Mouse (Mus musculus) central nervous system, embryonic 11.5 days (tissue): ENCODE results near the gene Phgdh. TPM values are rescaled to one million over a fixed set of nuclear protein-coding genes. Genes with fewer than 3 reads are reported as not detected.

ENCODE experiments used
- polyA plus RNA-seq: library from polyadenylated mRNA; depleted of rRNA; stranded (reverse); fragments of >200 nt; gene quantifications from 2 replicates; pipeline ENCODE4 v1.2.3, GENCODE M21; 2012; rRNA removed

Gene Phgdh
- polyA plus RNA-seq: 195 and 372 TPM in 2 replicates

GRCm38 (mm10) chr3:98339706-98340109 lies at the start of gene Phgdh:
Phgdh (minus strand) TSS chr3:98339990.

GRCm38 (mm10) chr3:98382246-98382939 lies 42.6 kb upstream of the Phgdh start, which contains the start of gene Zfp697:
Zfp697 (plus strand) TSS chr3:98382461.

DNA sequence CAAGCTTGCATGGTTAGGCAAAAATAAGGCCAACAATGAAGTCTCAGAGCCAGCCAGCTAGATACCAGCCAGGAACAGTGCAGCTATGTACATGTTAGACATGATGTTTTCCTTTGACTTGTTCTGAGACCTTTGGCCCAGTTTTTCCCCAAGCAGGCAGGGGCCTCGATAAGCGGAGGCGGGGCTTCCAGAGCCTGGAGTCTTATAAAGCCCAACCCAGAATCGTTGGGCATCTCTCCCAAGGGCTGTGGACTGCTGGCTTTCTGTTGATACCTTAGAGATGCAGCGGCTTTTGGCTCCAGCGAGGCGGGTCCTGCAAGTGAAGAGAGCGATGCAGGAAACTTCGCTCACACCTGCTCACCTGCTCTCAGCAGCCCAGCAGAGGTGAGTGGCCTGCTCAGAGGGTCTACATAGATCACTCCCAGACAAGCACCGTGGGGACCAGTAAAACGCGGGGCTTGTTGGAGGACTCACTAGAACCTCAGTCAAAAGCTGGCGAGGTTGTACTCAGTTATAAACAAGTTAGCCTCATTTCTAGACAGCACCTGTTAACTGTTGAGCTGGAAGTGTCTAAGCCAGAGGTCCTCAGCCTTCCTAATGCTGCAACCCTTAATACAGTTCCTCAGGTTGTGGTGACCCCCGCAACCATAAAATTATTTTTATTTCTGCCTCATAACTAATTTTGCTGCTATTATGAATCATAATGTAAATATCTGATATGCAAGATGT lies 59.4 kb downstream of the Phgdh start, which contains the start of gene Hmgcs2:
Hmgcs2 (plus strand) TSS at position 232 of the 729 bp plus-strand sequence.

Other genes with a start within 250 kb of the Phgdh start
- gene Adam30, start 179.4 kb downstream of the Phgdh start, polyA plus RNA-seq: 0.06 TPM in 1 of 2 replicates, not detected in the other
- gene Reg4, start 117.8 kb downstream of the Phgdh start, polyA plus RNA-seq: not detected in 2 replicates
- gene Hmgcs2, start 59.6 kb downstream of the Phgdh start, polyA plus RNA-seq: 2.6 and 2.9 TPM in 2 replicates
- gene Zfp697, start 42.5 kb upstream of the Phgdh start, polyA plus RNA-seq: 11.6 and 13.4 TPM in 2 replicates
- not detected in 2 replicates for gene Gm4450, start 117.1 kb upstream of the Phgdh start, polyA plus RNA-seq
- gene Hsd3b4, start 170.5 kb upstream of the Phgdh start, polyA plus RNA-seq: 0.04 TPM in 1 of 2 replicates, not detected in the other
- 0.04 TPM in 1 of 2 replicates, not detected in the other for gene Gm10681, start 248.8 kb upstream of the Phgdh start, polyA plus RNA-seq